Comparison of ENCODE assay signal across 8 mouse cellular contexts in the genomic region with DNA sequence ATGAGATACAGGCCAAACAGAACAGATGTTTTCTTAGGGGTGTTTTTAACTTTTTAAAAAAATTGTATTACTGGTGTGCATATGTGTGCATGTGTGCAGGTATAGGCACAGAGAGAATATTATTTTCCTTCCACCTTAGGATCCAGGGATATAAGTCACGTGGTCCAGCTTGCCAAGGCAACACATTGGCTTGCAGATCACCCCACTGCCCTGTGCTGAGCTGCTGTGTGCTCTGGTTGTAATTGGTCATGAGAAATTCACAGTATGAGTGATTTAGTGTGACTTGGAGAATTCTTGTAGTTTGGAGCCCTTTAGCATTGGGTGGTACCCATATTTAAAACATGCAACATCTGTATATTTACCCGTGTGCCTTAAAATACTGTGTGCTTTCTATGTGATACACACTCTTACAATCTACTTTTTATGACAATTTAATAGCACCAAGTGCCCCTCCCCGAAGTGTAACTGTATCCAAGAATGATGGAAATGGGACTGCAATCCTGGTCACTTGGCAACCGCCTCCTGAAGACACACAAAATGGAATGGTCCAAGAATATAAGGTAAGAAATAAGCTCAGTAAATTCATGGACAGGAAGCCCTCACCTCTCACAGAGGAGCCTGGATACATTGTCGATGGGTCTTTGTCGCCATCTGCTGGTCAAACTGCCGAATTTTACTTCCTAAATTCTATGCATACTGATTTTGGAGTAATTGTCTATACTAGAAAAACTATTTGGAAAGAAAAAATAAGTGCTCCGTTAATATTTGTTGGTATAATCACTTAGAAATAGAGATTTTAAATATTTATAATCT.
DNase-seq lines count a peak whose midpoint lies in the region; ATAC-seq and TF ChIP-seq lines count a peak whose summit lies in the region.

No protein-coding gene starts in this region.

- H3K4me2 ChIP-seq in lung, postnatal 0 days (replicated peaks; ENCODE audit: low read depth, low read length) = no peak overlapping the region

- peak; percentile 93 for TF ChIP-seq CTCF in layer of hippocampus, adult 2 months (conservative IDR thresholded peaks at IDR 0.05)
- peak; percentile 86 for TF ChIP-seq CTCF in lung, postnatal 0 days (IDR thresholded peaks at IDR 0.05)

- WGBS in forebrain, embryonic 10.5 days = 34% methylated on average over 8 of the region's 8 CpGs
- 31% methylated on average over 8 of the region's 8 CpGs for WGBS in hindbrain, embryonic 10.5 days
- WGBS in lung, postnatal 0 days = 27% methylated on average over 8 of the region's 8 CpGs

- no peaks in the 10 kb centered on the region for H3K36me3 ChIP-seq in forebrain, embryonic 10.5 days (replicated peaks)
- H3K36me3 ChIP-seq in hindbrain, embryonic 10.5 days = peaks cover 10% of the 10 kb centered on the region; the same call in 1 of the 2 replicates
- H3K36me3 ChIP-seq in lung, postnatal 0 days (ENCODE audit: insufficient read depth, low read length) = no peaks in the 10 kb centered on the region

- H3K9me3 ChIP-seq in forebrain, embryonic 10.5 days = no peaks in the 10 kb centered on the region
- no peaks in the 10 kb centered on the region for H3K9me3 ChIP-seq in hindbrain, embryonic 10.5 days
- no peaks in the 10 kb centered on the region for H3K9me3 ChIP-seq in lung, postnatal 0 days (ENCODE audit: low read length)

- H3K9ac ChIP-seq in lung, postnatal 0 days (replicated peaks; ENCODE audit: low read depth) = no peak overlapping the region

- peak; percentile 51 for DNase-seq in MN1 (ENCODE audit: low spot score)
- peak; percentile 36 for DNase-seq in c-Kit-positive CD71-negative TER-119-negative erythroid progenitor cells, embryonic 14.5 days (ENCODE audit: low read depth)
- DNase-seq in forebrain, embryonic 10.5 days (ENCODE audit: extremely low spot score, low spot score) = peak; percentile 72
- DNase-seq in hindbrain, embryonic 10.5 days (ENCODE audit: low spot score) = peak; percentile 79
- peak; percentile 67 to 82 for DNase-seq in layer of hippocampus, adult 2 months (ENCODE audit: low spot score in 2 of 2)
- DNase-seq in lung, postnatal 0 days (ENCODE audit: low spot score) = peak; percentile 83
- DNase-seq in retina, embryonic 14.5 days (ENCODE audit: low spot score) = peak; percentile 89

- peaks cover 9% of the 10 kb centered on the region for H3K4me1 ChIP-seq in forebrain, embryonic 10.5 days
- peaks cover 12% of the 10 kb centered on the region for H3K4me1 ChIP-seq in hindbrain, embryonic 10.5 days (replicated peaks)
- no peaks in the 10 kb centered on the region; the same call in 1 of the 2 replicates for H3K4me1 ChIP-seq in lung, postnatal 0 days (ENCODE audit: insufficient read depth, low read depth, low read length)

- H3K27ac ChIP-seq in forebrain, embryonic 10.5 days = no peak overlapping the region
- H3K27ac ChIP-seq in hindbrain, embryonic 10.5 days = no peak overlapping the region
- no peak overlapping the region for H3K27ac ChIP-seq in layer of hippocampus, adult 2 months
- H3K27ac ChIP-seq in lung, postnatal 0 days (ENCODE audit: low read length) = no peak overlapping the region

- no peak overlapping the region for H3K4me3 ChIP-seq in forebrain, embryonic 10.5 days
- no peak overlapping the region for H3K4me3 ChIP-seq in hindbrain, embryonic 10.5 days
- no peak overlapping the region for H3K4me3 ChIP-seq in layer of hippocampus, adult 2 months
- no peak overlapping the region for H3K4me3 ChIP-seq in lung, postnatal 0 days (ENCODE audit: low read depth, low read length)

- no peaks in the 10 kb centered on the region for H3K27me3 ChIP-seq in forebrain, embryonic 10.5 days (ENCODE audit: poor library complexity, severe bottlenecking)
- no peaks in the 10 kb centered on the region for H3K27me3 ChIP-seq in hindbrain, embryonic 10.5 days (ENCODE audit: insufficient read depth, poor library complexity, severe bottlenecking)
- H3K27me3 ChIP-seq in lung, postnatal 0 days (replicated peaks; ENCODE audit: insufficient read depth, low read length) = no peaks in the 10 kb centered on the region

- peak; percentile 38; the same call in 1 of the 2 replicates for ATAC-seq in lung, postnatal 0 days
- ATAC-seq in monocyte, adult 5-6 weeks (replicated peaks; ENCODE audit: insufficient number of reproducible peaks, low FRiP score, low TSS enrichment, poor library complexity, severe bottlenecking) = no peak

- TF ChIP-seq EP300 in lung, postnatal 0 days (IDR thresholded peaks at IDR 0.05) = no peak

Comparison
In these comparisons a context has a peak if more than half of its experiments do, and no peak if none do; other contexts are left out.
1. DNase-seq: peak in every context shown above with its lines; median percentile 89 in retina, embryonic 14.5 days; 83 in lung, postnatal 0 days; 79 in hindbrain, embryonic 10.5 days; 74 in layer of hippocampus, adult 2 months; 72 in forebrain, embryonic 10.5 days; 51 in MN1; 36 in c-Kit-positive CD71-negative TER-119-negative erythroid progenitor cells, embryonic 14.5 days.